Mouse (Mus musculus) lung, adult 2 months (tissue): ENCODE measurements around the gene Ptov1.

Source experiments
- CTCF ChIP-seq: fragments of 200-500 bp; IDR thresholded peaks from 2 replicates; pipeline ENCODE4 v1.5.1; 2011; ENCODE audit warnings: mild to moderate bottlenecking, low read length, control low read depth; ENCODE audit not compliant: insufficient read depth
- POLR2A ChIP-seq: fragments of 200-500 bp; IDR thresholded peaks from 2 replicates; pipeline ENCODE4 v1.6.1; 2011; ENCODE audit warnings: low read depth, mild to moderate bottlenecking, control low read depth, low read length, borderline replicate concordance; ENCODE audit errors: extremely low read depth

DNA sequence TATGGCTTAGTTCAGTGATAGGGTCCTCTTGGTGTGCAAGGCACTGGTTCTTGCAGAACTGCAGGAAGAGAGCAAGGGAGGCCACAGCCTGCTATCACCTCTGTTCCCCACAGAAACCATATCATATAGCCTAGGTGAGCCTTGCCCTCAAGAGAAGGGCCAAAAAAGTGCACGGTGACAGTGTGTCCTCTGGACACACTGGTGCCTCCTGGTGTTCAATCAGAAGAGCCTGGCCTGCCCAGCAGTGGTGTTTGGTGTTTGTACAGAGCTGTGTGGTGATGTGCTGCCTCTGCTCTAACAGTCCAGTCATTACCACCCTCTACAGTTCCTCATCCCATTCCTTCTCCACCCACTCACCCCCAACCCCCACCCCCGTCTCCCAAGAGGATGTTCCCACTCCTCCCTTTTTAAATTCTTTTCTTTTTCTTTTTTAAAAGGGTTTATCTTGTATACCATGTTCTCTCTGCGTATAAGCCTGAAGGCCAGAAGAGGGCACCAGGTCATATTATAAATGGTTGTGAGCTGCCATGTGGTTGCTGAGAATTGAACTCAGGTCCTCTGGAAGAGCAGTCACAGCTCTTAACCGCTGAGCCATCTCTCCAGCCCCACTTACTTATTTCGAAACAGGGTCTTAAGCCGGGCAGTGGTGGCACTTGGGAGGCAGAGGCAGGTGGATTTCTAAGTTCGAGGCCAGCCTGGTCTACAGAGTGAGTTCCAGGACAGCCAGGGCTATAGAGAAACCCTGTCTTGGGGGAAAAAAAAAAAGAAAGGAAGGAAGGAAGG is 47.7 kb downstream of the Ptov1 start:
- TF ChIP-seq CTCF (peak; percentile 21; the same call in 1 of the 2 replicates), POLR2A (no peak)
